Mouse (Mus musculus): ENCODE data around the gene Mcrip2.

Mcrip2 gene

DNA sequence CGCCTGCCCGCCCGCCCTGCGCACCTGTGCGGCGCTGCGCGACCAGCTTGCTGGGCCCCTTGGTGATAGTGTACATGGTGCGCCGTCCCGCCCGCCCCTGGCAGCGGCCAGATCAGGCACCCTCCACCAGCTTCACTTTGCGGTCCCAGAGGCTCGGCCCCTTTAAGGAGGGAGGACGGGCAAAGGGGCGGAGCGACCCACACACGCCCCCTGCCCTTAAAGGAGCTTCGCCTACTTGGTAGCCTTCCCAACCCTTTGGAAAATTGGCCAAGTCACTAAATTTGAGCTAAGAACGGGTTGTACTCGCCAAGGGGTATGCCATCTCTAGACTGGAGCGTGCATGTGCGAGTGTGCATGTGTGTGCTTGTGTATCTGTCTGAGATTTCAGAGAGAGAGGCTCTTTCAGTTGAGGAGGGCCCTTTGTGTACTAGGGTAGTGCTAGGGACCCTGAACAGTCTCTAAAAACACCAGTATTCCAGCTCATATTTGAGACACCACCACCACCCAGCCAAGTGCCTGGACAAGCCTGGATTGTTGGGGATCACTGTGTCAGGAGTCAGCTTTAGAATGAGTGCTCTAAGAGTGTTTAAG lies at the start of gene Mcrip2:
TSS of gene Mcrip2 (minus strand) at position 164 of the 591 bp plus-strand sequence.
- in situ Hi-C loops (cut with MboI; ENCODE audit: low pct_unique_long_range_greater_than_20kb in 1 of 2, low sequenced_read_pairs in 2 of 2, unreplicated experiment in 1 of 2): no loop called here

DNA sequence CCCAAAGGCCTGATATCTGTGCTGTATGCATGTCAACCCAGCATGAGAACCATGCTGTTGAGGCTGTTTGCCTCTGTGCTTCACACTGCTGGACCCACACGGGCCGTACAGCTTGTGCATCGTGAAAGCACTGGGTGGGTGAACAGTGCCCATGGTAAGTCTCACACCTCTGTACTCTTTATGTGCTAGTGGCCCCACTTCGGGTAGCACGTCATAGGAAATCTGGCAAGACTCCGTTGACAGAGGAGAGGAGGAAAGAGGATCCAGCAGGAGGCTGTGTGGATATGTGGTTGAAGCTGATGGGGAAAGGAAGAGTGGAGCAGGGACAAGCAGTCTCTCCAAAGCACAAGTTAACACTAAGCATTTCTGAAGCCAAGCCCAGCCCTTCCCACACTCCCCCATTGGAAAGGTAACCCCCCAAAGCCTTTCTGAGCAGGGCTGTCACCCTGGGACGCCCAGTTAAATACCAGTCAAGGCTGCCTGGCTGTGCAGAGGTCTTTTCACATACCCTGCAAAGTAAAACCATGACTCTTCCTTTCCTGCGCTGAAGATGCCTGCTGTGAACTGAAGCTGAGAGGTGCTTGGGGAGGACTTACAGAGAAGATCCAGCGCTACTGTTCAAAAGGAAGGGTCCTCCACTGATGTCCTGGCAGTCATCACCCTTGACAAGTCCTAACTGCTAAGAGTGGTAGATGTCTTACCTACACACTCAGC lies 49.6 kb upstream of the Mcrip2 start:
- in situ Hi-C loops (cut with MboI; ENCODE audit: low pct_unique_long_range_greater_than_20kb in 1 of 2, low sequenced_read_pairs in 2 of 2, unreplicated experiment in 1 of 2): no loop called here

DNA sequence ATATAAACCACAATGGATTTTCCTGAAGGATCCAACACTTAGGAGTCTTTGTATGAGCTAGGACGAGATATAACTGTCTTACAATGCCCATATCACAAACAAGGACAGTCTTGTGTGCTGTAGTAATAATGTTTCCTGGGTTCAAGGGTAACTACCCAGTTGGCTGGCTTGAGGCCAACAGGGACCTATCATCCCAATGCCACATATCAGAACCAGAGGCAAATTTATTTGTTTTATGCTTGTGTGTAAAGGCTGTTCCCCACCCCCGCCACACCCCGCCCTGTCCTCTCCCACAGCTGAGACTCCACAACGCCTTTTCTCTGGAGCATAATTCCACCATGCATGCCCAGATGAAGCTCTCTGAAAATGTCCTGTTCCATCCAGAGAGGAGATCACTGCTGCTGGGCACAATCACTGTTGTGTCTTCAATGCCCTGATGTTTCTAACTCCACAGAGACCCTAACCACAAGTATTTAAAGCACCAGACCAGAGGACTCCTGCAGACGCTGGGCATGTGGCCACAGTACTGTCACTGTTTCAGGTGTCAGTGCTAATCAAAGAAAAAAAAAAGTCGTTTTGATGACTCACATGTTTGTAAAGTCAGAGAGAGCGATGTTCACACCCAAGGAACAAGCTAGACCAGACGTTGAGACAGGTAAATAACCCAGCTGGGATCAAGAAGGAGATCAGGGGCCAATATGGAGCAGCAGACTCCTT lies 48.5 kb upstream of the Mcrip2 start:
- in situ Hi-C loops (cut with MboI; ENCODE audit: low pct_unique_long_range_greater_than_20kb in 1 of 2, low sequenced_read_pairs in 2 of 2, unreplicated experiment in 1 of 2): no loop called here

DNA sequence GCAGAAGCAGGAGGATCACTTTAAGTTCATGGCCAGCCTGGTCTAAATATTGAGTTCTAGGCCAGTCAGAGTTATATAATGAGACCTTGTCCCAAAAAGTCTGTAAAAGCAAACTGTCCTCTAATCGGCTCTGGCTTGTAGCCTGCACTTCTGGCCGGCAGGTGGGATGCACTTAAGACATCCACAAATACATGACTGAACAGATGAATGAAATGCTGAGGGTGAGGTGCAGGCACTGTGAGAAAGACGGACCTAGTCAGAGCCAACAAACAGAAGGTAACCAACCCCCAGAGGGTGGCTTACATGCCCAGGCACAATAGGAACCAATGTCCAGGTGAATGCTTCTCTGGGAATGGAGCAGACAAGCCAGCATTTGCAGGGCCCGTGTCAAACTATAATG lies 45.7 kb upstream of the Mcrip2 start:
- in situ Hi-C loops (cut with MboI; ENCODE audit: low pct_unique_long_range_greater_than_20kb in 1 of 2, low sequenced_read_pairs in 2 of 2, unreplicated experiment in 1 of 2): no loop called here

DNA sequence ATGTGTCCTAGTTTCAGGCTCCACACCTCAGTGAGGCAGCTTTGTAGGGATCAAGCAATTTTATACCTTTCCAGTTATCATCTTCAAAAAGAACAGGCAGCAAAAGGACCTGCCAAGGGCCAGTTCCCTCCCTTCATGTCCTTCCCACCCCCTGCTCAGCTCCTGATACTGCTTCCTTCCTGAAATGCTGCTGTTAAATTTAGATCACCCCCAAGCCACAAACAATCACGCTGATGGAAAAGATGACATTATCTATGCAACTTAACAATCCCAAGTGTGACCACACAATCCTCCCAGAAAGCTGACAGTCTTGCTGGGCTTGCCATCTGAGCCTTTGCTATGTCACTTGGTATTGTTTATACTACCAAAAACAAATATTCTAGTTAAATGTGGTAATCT lies 45.3 kb upstream of the Mcrip2 start:
- in situ Hi-C loops (cut with MboI; ENCODE audit: low pct_unique_long_range_greater_than_20kb in 1 of 2, low sequenced_read_pairs in 2 of 2, unreplicated experiment in 1 of 2): no loop called here

DNA sequence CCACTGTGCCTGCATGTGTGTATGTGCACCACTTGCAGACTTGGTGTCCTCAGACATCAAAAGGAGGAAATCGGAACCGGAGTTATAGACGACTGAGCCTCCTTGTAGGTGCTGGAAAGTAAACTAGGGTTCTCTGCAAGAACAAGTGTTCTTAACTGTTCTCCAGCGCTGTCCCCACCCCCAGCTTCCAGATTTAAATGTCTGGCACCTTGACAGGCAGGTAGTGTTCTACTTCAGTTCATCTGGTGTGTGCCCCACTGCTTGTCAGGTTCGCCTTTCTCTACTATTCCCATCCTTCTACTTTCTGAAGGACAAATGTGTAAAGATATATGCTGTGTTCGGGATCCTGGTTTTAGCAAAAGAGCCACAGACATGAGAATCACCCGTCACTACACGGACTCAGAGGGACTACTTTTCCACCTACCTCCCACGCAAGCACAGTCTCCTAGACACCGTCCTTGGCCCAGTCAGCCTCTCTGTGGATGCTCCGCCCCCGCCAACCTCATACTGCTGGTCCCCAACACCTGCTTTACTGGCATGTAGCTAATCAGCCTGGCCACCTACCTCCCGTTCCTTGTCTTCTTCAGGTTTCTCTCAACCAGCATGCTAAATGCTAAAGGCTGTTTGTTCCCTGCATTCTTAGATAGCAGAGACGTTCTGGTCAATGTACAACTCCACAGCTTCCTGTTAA lies 44.8 kb upstream of the Mcrip2 start:
- in situ Hi-C loops (cut with MboI; ENCODE audit: low pct_unique_long_range_greater_than_20kb in 1 of 2, low sequenced_read_pairs in 2 of 2, unreplicated experiment in 1 of 2): no loop called here

DNA sequence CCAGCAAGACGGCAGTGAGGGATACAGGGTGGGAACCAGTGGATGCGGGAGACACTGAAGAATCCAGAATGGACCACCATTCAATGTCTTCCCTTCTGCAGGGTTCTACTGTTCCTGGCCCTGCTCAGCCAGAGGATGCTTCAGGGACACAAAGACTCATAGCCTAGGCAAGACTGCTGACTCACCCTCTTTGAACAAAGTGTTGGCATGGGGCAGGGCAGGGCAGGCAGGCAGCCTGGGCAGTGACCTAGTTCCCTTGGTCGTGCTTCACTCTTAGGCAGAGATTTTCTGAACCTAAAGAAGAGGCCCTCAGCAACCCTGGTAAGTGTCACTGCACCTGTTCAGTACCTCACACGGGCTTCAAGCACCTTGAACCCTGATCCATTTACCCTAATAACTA lies 43.3 kb upstream of the Mcrip2 start:
- in situ Hi-C loops (cut with MboI; ENCODE audit: low pct_unique_long_range_greater_than_20kb in 1 of 2, low sequenced_read_pairs in 2 of 2, unreplicated experiment in 1 of 2): no loop called here

DNA sequence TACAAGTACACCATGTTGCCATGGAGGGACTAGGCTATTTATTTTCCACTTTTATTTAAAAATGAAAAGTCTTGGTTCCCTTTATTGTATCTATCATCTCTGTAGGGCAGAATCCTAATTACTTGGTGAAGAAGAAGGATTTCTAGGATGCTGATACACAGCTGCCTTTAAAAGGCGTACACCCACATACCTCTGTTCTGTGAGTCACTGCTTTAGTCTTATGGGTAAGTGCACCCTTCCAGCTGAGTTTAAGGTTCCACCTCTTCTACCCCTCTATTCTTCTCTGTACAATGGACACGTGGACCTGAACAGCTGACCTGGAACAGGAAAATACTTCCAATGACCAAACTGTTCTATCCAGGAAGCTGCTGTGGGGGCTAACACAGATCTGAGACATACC lies 39.1 kb upstream of the Mcrip2 start:
- in situ Hi-C loops (cut with MboI; ENCODE audit: low pct_unique_long_range_greater_than_20kb in 1 of 2, low sequenced_read_pairs in 2 of 2, unreplicated experiment in 1 of 2): no loop called here

DNA sequence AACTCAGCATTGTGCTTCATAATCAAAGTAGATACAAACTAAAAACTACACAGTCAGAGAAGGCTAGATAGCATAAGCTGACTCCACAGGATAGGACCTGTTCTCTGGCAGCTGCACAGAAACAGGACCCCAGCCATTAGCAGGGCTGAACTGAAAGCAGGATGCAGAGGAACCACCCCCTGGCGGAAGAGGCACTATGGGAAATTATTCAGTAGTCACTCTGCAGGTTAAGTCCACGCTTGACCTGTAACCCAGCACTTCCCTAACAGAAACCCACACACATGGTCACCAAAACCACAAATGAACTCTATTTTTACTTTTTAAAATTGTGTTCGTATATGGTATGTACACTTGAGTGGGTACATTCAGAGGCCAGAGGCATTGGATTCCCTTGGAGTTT lies 34.5 kb upstream of the Mcrip2 start:
- in situ Hi-C loops (cut with MboI; ENCODE audit: low pct_unique_long_range_greater_than_20kb in 1 of 2, low sequenced_read_pairs in 2 of 2, unreplicated experiment in 1 of 2): no loop called here

DNA sequence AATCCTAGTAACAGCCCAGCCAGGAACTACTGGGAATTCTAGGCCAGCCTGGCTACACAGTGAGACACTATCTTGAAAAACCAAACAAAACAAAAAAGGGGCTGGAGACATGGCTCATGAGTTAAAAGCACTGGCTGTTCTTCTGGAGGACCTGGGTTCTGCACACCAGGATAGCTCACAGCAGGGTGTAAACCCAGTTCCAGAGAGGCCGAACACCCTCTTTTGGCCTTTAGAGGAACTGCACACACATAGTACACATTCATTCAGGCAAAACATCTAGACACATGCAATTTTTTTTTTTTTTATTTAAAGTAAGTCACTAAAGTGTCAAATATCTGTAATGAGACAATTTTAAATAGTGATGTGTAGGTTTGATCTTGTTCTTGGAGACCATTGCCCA lies 31.6 kb upstream of the Mcrip2 start:
- in situ Hi-C loops (cut with MboI; ENCODE audit: low pct_unique_long_range_greater_than_20kb in 1 of 2, low sequenced_read_pairs in 2 of 2, unreplicated experiment in 1 of 2): no loop called here

DNA sequence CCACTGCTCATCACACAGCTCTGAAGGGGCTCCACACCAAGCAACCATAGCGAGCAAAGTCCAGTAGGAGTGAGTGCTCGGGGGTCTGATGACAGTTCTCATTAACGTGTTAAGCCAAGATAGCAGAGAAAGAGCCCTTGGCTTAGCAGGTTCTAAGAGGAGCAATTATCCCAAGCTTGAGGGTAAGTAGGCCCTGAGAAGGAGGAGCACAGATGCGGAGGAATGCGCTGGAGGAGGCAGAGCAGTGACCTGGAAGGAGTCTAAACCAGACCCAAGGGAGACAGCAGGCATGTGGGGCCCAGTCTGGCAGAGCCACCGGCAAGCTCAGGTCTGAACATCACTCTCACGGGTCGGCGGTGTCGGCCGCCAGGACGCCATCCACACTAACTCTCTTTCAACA lies 27.3 kb upstream of the Mcrip2 start:
- in situ Hi-C loops (cut with MboI; ENCODE audit: low pct_unique_long_range_greater_than_20kb in 1 of 2, low sequenced_read_pairs in 2 of 2, unreplicated experiment in 1 of 2): no loop called here

DNA sequence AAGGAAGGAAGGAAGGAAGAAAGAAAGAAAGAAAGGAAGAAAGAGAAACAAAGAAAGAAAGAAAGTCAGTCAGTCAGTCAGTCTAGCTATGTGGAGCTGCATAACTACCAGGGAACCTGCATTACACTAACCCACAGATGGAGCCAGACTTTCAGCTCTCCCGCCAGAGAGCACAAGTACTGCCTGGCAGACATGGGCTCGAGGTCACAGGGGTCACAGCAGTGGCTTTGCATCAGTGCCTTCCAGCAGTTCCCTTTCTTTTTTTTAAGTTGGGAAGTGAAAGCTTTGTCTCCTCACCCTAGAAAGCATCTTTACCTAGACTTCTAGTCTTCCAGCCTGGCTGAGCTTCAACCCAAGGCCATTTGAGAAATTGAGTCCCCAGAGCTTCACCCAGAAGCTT lies 26.9 kb upstream of the Mcrip2 start:
- in situ Hi-C loops (cut with MboI; ENCODE audit: low pct_unique_long_range_greater_than_20kb in 1 of 2, low sequenced_read_pairs in 2 of 2, unreplicated experiment in 1 of 2): no loop called here

DNA sequence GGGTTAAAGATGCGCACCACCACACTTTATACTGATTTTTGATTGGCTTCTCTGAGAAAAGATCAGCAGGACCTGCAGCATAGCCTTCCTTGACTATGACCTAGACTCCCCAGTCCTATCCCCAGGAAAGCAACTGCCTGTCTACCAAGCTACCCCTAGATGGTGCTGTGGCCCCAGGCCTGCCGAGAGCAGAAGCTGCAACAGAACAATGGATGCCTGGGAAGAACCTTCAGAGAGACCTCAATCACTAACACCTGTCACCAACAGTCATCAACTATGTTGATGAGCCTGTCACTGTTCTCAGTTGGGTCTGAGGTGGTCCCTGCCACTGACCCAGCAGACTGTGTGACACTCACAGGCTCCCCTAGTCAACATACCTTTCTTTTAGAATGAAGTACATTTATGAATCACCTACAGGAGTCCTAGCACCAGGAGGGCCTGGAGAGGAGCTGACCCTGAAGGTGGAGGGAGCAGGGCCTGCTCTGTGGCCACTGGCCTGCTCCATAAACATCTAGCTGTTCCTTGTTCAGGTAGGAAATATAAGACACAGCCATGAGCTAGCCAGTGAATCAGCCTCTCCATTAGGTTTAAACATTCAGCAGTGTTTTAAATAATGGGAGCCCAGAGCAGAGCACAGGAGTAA lies 25.5 kb upstream of the Mcrip2 start:
- in situ Hi-C loops (cut with MboI; ENCODE audit: low pct_unique_long_range_greater_than_20kb in 1 of 2, low sequenced_read_pairs in 2 of 2, unreplicated experiment in 1 of 2): no loop called here

DNA sequence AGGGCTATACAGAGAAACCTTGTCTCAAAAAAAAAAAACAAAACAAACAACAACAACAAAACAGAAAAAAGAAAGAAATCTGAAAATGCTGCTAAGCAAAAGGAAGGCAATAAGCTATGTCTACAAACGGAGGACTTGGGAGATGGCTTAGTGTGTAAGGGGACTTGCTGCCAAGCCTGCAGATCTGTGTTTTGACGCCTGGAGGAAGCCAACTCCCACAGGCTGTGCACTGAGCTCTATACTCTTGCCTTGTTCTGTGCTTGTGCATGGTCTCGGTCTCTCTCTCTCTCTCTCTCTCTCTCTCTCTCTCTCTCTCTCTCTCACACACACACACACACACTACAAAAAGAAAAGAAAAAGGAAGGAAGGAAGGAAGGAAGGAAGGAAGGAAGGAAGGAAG lies 20.3 kb upstream of the Mcrip2 start:
- in situ Hi-C loops (cut with MboI; ENCODE audit: low pct_unique_long_range_greater_than_20kb in 1 of 2, low sequenced_read_pairs in 2 of 2, unreplicated experiment in 1 of 2): no loop called here

DNA sequence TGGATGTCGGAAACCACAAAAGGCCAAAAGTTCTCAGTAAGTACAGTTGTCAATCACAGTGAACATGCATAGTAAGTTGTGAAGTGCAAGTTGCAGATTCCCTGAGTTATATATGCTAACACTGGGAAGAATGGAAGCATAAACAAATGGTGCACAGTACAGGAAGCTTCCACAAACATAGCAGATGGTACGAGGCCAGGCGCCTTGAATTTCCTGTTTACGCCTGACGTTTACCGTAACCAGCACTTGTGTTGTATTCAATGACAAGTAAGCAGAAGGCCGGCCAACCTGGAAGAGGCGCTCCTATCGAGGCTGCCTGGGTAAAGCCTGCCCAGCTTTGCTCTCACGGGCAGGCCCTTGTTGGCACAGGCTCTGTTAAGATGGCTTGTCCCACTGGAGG lies 18.9 kb upstream of the Mcrip2 start:
- in situ Hi-C loops (cut with MboI; ENCODE audit: low pct_unique_long_range_greater_than_20kb in 1 of 2, low sequenced_read_pairs in 2 of 2, unreplicated experiment in 1 of 2): no loop called here

DNA sequence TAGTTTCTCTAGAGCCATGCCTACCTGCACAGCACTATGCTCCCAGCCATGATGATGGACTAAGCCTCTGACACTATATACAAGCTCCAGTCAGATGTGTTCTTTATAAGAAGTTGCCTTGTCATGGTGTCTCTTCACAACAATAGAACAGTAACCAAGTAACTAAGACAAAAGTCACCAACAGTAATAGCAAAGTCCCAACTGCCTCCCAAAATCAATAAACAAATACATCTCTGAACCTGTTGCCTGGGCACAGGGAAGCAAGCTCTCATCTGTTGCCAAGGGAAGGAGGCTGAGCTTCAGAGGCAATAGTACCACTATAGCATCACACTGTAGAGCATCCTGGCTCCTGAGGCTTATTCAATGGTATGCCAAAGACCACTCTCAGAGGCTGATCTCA lies 18.2 kb upstream of the Mcrip2 start:
- in situ Hi-C loops (cut with MboI; ENCODE audit: low pct_unique_long_range_greater_than_20kb in 1 of 2, low sequenced_read_pairs in 2 of 2, unreplicated experiment in 1 of 2): no loop called here

DNA sequence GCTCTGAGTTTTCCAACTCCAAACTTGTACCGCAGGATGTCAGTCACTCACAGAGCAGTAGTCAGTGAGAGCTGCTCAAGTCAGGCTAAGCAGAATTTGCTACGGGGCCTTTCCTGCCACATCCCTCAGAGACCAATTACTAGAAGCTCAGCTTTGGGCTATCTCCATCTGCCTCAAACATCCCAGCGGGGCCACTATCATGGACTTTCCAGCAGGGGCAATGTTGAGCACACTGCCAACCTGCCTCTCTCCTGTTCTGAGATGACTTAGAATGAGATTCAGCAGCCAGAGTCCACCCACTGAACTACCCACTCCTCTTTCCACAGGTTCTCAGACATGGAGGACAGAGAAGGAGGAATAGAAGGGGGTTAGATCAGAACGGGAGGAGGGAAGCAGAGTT lies 17.1 kb upstream of the Mcrip2 start:
- in situ Hi-C loops (cut with MboI; ENCODE audit: low pct_unique_long_range_greater_than_20kb in 1 of 2, low sequenced_read_pairs in 2 of 2, unreplicated experiment in 1 of 2): no loop called here

DNA sequence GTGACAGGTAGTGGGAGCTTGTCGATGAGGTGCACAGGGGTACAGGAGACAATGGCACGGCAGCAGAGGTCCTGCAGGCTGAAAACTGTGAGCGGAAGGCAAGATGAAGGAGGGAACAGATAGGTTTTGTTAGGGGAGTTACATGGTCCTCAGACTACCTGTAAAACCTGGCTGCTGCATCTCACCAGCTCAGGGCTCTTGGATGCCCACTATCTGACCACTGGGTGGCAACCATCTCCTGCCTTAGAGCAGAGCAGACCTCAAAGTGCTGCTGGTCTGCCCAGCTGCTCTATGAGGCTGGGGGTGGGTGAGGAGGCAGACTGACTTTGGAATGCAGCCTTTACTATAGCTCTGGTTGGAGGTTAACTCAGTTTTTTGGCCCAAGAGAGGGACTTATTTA lies 15.3 kb upstream of the Mcrip2 start:
- in situ Hi-C loops (cut with MboI; ENCODE audit: low pct_unique_long_range_greater_than_20kb in 1 of 2, low sequenced_read_pairs in 2 of 2, unreplicated experiment in 1 of 2): no loop called here

DNA sequence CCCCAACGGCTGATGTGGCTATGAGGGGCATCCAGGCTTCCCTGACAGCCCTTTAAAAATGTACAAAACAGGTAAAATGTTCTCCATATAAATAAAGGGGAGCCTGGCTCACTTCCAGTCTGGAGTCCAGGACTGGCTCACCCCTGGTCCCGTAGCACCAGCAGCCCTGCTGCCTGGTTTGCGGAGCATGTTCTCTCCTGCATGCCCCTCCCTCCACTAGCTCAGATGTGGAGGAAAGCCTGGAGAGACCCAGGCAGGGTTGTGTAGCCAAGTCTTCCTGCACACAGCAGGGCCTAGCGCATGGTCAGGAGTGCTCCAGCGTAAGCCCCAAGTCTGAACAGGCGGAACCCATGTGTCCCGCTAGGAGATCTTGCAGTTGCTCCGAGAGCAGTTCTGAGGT lies 14.7 kb upstream of the Mcrip2 start:
- in situ Hi-C loops (cut with MboI; ENCODE audit: low pct_unique_long_range_greater_than_20kb in 1 of 2, low sequenced_read_pairs in 2 of 2, unreplicated experiment in 1 of 2): no loop called here

Data from mouse embryonic stem cell (cell line).